Mouse (Mus musculus): ENCODE measurements around the gene Tbx4.

Gene Tbx4

DNA sequence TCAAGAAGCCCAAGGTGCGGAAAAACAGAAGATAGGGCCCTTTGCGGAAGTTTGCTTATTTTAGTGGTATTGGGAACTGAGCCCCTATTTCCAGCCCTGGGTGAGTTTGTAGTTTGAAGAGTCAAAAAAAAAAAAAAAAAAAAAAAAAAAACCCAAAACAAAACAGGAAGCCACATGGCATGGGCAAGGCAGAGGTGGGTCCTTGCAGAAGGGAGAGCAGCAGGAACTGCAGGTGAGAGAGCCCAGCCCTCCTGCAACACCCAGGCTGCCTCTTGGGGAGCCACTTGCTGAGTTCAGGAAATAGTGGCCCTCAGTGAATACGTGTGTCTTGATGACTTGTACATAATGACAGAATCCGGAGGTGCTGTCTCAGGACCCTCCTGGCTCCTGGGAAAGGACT lies 23.3 kb downstream of the Tbx4 start:
- no peak for DNase-seq (ENCODE audit: low read depth)

DNA sequence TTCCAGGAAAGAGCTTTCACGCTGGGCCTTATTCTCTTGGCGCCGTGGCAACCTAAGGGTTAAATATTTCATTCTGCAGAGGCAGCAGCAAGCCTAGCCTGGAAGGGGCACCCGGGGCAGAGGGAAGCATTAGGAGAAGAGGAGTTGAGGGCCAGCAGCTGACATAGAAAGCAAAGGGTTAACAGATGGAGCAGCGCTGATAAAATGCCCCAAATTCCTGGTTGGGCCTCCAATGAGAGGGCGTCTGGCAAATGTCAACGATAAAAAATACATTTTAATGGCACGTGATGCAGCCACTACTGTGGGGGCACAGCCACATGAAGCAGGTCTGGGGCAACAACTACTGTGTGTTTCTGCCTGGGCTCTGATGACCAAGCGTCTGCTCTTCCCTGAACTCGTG lies 23.9 kb downstream of the Tbx4 start:
- no peak for DNase-seq (ENCODE audit: low read depth)

DNA sequence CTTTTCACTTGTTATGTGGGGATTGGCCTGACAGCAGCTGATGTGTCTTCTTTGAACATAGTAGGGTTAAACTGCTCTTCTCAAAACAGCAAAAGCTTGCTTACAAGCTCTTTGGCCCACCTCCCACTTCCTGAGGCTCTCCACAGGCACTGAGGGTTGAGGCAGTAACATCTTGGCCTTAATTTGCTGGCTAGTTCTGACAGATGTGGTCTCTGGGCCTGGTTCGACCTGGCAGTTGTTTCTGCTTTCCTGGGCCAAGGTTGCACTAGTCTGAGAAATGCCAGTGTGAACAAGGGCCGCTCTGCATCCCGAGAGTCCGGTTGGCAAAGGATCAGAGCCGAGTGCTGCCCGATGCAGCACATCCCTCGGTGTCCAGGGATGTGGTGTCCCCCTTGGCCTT lies 27.3 kb downstream of the Tbx4 start:
- peak; percentile 25 for DNase-seq (ENCODE audit: low read depth)

DNA sequence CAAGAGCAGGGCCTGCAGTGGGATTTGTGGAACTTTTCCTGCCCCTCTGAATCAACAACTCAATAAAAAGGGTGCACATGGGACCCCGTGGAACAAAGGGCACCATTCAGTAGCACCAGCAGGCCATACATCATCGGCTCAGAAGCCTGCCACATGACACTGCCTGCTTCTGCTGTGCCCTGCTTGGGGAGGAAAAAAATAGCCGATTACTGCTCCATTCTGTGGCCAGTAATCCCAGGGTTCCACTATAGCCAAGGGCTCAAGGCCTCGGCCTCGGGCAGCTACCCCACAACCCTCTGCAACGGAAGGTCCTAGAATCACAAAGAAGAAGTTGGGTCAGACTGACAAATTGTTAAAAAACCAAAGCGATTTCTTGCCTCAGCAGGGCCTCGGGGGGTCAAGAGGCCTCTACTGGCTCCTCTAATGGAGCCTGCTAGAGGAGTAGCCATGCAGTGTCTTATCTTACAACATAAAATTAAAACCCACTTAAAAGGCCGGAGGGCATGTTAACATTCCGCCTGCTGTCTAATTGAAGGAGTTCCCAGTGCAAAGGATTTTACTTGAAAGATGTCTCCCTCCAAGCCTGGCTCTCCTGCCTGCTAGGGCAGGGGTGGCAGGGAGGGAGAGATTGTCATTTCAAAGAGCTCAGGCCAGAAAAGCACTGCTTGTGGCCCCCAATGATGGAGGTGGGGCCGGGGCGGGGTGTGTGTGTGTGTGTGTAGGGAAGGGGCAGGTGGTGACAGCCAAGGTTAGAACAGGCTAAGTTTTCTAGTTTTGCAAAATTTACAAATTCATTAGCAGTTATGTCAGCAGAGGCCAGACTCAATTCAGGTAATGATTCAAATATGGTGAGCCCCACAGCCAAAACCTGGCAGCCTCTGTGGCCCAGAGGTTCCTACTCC lies 31.1 kb downstream of the Tbx4 start:
- no peak for DNase-seq (ENCODE audit: low read depth)

DNA sequence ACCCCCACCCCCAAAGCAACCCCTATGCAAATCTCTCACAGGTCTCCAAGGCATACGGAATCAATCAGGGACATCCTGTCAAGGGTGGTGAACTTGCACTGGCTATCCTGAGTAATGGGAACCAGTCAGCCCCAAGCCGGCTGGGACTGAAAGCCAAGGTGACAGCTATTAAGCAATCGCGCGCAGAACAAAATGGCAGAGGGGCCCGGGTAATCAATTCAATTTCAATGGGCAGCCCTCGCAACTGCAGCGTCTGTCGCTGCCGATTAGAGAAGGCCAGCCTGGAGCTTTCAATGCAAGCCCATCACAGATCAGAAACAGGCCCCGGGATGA lies 31.7 kb downstream of the Tbx4 start:
- DNase-seq (ENCODE audit: low read depth): no peak

DNA sequence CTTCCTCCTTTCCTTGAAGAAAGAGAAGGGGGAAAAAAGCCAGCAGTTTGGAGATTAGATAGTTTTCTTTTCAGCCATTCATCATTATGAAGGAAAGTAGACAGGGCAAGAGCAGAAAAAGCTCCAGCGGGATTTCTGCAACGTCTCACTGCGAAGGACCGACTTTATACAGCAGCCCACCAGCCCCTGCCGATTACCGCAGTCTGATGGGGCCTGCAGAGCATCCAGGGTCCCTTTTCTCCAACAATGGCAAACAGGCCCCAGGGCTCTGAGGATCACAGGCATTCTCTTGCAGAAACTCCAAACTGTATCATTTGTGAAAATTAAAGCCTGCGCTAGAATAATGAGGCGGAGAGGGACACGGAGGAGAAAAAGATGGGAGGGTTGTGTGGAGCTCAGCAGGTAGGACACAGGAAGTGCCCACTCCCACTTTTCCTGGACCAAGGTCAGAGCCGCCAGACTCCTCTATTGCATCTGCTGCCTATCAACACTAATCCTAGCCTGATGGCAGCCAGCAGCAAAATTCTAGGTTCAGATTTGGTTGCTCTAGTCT lies 32.2 kb downstream of the Tbx4 start:
- no peak for DNase-seq (ENCODE audit: low read depth)

DNA sequence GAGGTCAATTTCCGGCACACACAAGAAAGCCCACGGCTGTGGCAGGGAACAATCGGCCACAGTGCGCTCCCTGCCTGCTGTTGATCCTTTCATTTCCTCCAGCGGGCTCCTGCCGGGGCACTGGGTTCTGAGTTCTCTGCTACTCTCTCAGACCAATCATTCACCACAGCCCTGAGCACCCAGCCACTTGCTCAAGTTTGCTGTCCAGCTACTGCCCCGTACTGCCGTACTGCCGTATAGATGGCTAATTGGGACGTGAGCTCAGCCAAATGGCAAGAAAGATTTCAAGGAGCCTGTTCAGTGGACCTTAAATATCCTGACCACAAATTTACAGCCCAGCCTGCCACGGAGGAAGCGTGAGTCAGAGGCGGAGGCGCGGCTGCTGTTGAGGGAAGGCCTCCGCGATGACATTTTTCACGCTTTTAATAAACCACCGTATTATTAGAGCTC lies 39.1 kb downstream of the Tbx4 start:
- DNase-seq (ENCODE audit: low read depth): peak; percentile 27

DNA sequence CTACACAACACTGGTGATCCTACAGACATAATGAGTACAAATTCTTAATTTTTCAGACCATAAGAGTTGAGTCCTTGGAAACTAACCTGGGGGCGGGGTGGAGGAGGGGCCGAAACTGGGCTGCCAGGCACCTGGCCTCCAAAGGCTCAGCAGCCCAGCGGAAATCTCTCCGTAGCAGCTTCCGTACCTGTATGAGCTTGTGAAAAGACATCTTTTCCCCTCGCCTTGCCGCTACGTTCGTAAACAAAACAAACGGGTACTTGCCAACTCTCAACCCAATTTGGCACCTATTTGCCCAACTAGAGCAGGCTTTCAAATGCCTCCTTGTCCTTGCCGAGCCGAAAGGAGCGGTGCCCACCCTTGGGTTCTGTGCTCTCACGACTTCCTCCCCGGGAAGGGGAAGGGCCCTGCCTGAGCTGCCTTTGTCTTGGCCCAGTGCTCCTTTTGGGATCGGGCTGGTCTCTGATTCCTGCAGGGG lies 40.1 kb downstream of the Tbx4 start:
- no peak for DNase-seq (ENCODE audit: low read depth)

DNA sequence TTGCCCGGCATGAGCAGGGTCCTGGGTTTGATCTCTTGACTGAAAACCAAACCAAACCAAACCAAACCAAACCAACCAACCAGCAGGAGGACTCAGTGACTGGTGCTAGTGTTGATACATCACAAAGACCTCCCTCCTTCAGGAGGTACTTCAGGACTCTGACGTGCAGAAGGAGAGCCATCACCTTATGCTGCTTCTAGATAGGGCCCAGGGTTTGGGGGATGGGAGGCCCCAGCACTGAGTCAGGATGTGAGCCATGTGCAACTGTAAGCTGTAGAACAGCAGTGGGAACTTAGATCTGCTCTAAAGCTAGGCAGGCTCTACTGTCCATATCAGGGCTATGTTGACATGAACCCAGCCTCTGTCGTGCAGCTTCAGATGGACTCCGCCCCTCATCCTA lies 41.9 kb downstream of the Tbx4 start:
- DNase-seq (ENCODE audit: low read depth): no peak

DNA sequence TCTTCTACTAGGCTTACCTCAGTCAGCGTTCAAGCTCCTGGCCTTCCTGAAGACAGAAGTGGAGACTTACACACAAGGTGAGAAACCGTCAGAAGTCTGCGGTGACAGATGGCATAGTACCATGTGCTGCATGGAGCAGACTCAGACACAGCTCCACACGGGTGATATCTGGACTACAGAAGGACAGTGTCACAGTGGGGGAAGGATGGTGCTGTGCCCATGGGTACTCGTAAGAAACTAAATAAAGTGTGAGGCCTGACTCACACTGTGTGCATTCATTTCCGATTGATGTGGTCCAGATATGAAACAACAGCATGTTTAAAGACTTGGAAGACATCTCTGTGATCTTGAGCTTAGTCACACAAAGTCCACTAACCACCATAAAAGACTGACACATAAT lies 43.4 kb downstream of the Tbx4 start:
- DNase-seq (ENCODE audit: low read depth): no peak

DNA sequence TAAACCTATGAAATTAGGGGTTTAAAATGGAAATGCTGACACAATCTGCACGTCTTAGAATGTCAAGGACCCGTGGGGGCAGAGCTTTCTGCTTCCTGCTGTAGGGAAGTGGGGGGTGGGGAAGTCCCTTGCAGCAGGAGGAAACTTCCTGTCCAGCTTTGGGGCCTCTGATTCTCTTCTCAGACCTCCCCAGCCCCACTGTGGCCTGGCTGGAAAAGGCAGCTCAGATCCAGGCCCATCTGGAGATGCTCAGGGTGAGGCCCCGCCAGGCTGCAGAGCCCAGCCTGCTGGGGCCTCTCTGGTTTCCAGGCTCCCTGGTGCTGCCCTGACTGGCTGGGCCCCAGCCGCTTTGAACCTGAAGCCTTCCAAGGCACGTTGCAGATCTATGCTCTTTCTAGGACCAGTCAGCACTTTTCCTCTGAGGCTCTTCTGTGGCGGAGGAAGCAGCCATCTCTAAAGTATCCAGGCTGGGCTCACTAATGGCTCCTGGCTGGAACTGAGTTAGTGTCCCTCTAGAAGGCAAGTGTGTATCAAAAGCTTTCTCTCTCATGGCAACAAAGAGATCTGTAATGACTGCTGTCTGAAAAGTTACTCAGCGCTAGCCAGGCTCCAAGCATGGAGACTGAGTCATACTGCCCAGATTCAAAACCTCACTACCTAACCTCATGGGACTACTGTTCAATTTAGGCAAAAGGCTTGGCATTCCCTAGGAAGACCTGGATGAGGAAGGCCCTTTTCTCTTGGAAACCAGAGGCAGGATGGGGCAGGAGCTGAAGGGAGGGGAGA lies 55.8 kb downstream of the Tbx4 start:
- peak; percentile 64 for DNase-seq (ENCODE audit: low read depth)

DNA sequence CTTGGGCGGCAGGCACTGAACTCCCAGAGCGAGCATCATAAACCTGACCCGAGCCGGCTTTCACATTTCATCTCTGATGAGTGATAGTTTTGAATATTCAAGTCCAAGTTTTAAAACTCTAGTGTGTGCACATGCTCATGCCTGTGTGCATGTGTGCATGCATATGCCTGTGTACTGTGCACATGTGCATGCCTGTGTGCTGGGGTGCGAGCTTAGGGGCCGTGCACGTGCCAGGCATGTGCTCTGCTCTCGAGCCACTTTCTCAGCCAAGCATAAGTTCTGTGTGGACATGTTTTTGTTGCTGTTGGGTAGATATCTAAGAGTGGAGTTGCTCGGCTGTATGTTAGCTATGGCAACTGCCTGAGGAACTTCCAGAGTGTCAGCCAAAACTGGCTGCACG lies 62.5 kb downstream of the Tbx4 start:
- no peak for DNase-seq (ENCODE audit: low read depth)

DNA sequence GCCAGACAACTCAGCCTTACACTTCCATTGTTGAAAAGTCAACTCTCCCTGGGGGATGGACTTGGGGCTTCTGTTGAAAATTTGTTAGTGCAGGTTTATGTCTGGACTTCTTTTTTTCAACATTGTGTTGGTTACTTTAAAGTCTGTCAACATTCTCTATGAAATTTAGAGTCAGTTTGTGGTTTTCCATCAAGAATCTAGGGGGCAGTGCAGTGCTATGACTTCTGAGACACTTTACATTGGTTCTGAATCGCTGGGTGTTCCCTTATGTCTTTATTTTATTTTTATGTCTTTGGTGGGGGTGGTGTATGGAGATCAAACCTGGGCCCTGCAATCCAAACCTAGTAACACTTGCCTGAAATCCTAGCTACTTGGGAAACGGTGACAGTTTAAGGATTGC lies 63.5 kb downstream of the Tbx4 start:
- DNase-seq (ENCODE audit: low read depth): no peak

DNA sequence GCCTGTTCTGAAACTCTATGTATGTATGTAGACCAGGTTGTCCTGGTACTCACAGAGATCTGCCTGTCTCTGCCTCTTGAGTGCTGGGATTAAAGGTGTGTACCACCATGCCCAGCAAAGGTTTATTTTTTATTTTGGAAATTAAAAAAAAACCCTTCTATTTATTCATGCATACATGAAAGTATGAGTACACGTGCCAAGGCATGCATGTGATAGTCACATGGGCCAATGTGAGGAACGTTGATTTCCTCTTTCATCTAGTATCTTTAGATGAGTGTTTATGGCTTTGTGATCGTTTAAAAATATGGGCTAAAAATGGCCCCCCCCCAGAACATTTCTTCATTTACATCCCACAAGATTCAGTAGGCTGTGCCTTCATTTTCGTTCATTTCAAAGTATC lies 66.3 kb downstream of the Tbx4 start:
- no peak for DNase-seq (ENCODE audit: low read depth)

DNA sequence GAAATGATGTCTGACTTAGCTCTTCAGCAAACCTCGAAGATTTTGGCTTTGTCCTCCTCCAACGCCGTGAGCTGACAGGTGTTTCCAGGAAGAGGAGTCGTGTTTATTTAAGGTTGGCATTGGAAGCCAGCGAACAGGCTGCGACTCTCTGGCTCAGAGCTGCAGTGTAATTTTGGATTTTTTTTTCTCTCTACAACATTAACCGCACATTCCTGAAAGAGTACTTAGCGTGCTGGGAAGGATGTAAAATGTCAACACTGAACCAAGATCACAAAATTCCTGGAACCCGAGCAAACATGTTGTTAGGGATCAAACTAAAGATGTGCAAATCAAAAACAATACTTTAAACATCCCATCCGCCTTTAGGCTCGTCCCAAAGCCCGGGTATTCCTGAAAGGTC lies 69.4 kb downstream of the Tbx4 start:
- DNase-seq (ENCODE audit: low read depth): peak; percentile 18

DNA sequence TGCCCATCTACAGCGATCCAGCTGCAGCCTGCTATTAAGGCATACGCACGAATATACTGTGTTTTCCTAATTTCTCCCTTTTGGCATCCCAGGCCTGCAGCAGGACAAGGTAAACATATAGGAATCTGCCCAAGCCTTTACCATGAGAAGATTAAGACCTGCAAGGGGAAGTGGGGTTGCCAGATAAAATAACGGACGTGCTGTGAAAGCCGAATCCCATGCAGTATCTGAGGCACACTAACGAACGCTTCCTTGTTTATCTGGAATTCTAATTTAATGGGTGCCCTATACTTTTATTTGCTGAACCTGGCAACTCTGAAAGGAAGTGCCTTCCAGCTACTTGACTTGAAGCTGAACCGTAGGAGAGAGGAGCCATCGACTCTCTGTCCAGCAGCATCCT lies 70.2 kb downstream of the Tbx4 start:
- no peak for DNase-seq (ENCODE audit: low read depth)

DNA sequence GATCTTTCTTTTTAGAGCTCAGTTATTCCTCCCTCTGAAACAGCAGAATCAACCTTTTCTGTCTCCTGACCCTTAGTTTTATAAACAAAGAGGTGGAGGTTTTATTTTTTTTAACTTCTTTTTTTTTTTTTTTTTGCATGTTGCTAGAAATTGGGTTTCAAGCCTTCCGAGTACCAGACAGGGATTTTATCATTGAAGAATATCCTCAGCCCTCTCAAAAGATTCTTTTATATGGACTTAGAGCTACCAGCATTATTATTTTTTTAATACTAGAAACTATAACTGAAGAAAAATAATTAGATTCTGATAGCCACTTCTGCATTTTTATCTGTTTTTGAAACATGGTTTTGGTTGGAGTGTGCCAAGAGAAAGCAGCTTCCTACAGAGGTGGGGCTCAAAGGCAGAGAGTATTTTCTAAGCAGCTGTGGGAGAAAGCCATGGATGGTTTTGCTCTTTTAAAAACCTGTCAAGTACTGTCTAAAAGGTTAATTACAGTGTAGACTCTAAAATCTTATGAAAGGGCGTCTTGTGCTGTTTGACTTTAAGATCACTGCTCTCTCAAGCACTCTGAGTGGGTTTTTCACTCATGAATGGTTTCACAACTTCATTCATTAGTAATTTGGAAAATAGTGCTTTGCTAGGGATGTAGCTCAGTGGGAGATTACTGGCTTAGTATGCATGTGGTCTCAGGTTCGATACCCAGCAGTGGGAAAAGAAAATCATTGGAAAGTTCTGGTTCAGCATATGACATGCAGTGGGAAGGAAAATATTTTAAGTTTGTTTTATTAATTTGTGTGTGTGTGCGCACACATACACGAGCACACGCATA lies 70.9 kb downstream of the Tbx4 start:
- DNase-seq (ENCODE audit: low read depth): no peak

DNA sequence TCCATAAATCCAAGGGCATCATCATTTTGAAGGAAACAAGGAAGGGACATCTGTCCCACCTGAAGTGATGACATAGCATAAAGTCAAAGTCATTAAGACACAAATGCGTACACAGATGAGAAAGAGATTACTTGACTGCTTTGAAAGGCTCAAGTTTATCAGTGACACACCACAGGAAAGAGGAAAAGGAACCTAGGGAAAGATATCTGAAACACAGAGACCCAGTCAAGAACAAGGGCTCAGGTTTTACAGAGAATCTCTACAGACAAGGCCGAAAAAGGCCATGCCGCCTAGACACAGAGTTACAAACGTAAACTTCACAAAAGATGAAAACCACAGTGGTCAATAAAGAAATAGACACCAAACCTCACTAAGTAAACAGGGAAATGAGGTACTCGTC lies 73.6 kb downstream of the Tbx4 start:
- DNase-seq (ENCODE audit: low read depth): no peak

DNA sequence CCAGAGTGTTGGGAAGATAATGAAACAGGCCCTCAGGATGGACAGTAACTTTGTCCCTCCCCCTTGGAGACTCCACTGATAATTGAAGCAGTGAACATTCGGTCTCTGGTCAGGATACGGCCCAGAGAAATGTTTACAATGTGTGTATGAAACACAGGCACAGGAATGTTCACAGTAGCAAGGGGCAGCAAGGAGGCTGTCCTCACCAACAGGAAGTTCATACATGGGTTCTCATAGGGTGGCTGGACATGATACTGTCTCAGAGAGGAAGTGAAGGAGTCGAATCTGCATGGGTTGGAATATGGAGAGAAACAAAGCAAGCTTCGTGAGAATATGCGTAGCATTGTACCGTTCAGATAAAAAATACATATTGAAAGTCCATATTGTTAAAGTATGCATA lies 74.1 kb downstream of the Tbx4 start:
- DNase-seq (ENCODE audit: low read depth): no peak

DNA sequence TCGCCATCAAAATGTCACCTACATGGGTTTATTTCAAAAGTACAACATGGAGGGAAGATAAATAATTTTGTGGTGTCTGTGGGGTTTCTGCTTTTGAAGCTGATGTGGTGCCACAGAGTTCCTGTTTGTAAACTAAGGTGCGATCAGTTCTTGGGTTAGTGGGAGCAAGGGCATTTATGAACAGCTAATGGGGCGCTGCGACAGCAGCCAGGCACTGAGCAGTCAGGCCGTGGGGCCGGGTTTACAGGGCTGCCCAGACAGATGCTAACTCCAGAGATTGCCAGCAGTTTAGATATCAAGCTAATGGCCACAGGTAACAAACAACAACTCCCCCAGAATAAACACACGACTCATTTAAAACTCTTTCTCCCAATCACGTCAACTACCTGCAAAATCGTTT lies 75.3 kb downstream of the Tbx4 start:
- no peak for DNase-seq (ENCODE audit: low read depth)

All from fibroblast of lung, adult 2 months (primary cell).